Mouse (Mus musculus) T-cell, adult 2 months (primary cell): ENCODE results near the gene Espn.
A peak's percentile ranks its signal among the peaks of the same experiment; 100 is the strongest.

ENCODE experiments used
- DNase-seq: peaks from one replicate; pipeline ENCODE4 v3.0.0; 2022; ENCODE audit warnings: low spot score

The Espn gene

GRCm38 (mm10) chr4:152178344-152178864 is 26.2 kb upstream of the Espn start:
- DNase-seq = no peak

GRCm38 (mm10) chr4:152177537-152178343 is 25.6 kb upstream of the Espn start, which contains the start of gene Acot7:
Gene Acot7, plus strand, starts transcription at chr4:152178134.
- peak; percentile 87 for DNase-seq

GRCm38 (mm10) chr4:152177174-152177536 is 25.0 kb upstream of the Espn start:
- DNase-seq = no peak

- no peak for DNase-seq
Observed at GRCm38 (mm10) chr4:152176638-152177037, 24.5 kb upstream of the Espn start.

- no peak for DNase-seq
Observed at GRCm38 (mm10) chr4:152173956-152174355, 21.8 kb upstream of the Espn start.

- peak; percentile 81 for DNase-seq
Observed at GRCm38 (mm10) chr4:152173041-152173440, 20.9 kb upstream of the Espn start.

GRCm38 (mm10) chr4:152171543-152171942 is 19.4 kb upstream of the Espn start:
- no peak for DNase-seq

GRCm38 (mm10) chr4:152170286-152170685 is 18.1 kb upstream of the Espn start:
- DNase-seq = no peak

- no peak for DNase-seq
Observed at GRCm38 (mm10) chr4:152169103-152169502, 16.9 kb upstream of the Espn start.

GRCm38 (mm10) chr4:152168052-152168451 is 15.9 kb upstream of the Espn start:
- no peak for DNase-seq

GRCm38 (mm10) chr4:152165036-152165931 is 13.1 kb upstream of the Espn start:
- DNase-seq = peak; percentile 40

GRCm38 (mm10) chr4:152162748-152163147 is 10.6 kb upstream of the Espn start:
- no peak for DNase-seq

- DNase-seq = no peak
Observed at GRCm38 (mm10) chr4:152161601-152162000, 9.4 kb upstream of the Espn start.

- no peak for DNase-seq
Observed at GRCm38 (mm10) chr4:152160748-152161147, 8.6 kb upstream of the Espn start.

GRCm38 (mm10) chr4:152159285-152159678 is 7.1 kb upstream of the Espn start:
- DNase-seq = no peak

GRCm38 (mm10) chr4:152158585-152159284 is 6.6 kb upstream of the Espn start, which contains the start of gene Hes2:
Gene Hes2, plus strand, starts transcription at chr4:152158867.
- DNase-seq = no peak

GRCm38 (mm10) chr4:152157779-152158584 is 5.8 kb upstream of the Espn start:
- peak; percentile 64 for DNase-seq

- no peak for DNase-seq
Observed at GRCm38 (mm10) chr4:152155019-152155418, 2.8 kb upstream of the Espn start.

GRCm38 (mm10) chr4:152153771-152154177 is 1.6 kb upstream of the Espn start:
- peak; percentile 93 for DNase-seq

- no peak for DNase-seq
Observed at GRCm38 (mm10) chr4:152151451-152151965, 663 bp downstream of the Espn start.

- no peak for DNase-seq
Observed at GRCm38 (mm10) chr4:152150546-152150945, 1.6 kb downstream of the Espn start.
